Mouse (Mus musculus) mouse embryonic stem cell (cell line): ENCODE results near the gene Ccdc24.

Source experiments
- in situ Hi-C, 2 experiments: fragments of 300-500 bp; cut with MboI; formaldehyde crosslinking; loops; 1 replicate in 1 of 2; 3 replicates in 1 of 2; pipeline ENCODE4 v1.14.3; 2019 to 2020; ENCODE audit warnings: low sequenced_read_pairs in 2 of 2, low pct_unique_long_range_greater_than_20kb in 1 of 2, mixed read lengths in 1 of 2; ENCODE audit not compliant: unreplicated experiment in 1 of 2

Gene Ccdc24

DNA sequence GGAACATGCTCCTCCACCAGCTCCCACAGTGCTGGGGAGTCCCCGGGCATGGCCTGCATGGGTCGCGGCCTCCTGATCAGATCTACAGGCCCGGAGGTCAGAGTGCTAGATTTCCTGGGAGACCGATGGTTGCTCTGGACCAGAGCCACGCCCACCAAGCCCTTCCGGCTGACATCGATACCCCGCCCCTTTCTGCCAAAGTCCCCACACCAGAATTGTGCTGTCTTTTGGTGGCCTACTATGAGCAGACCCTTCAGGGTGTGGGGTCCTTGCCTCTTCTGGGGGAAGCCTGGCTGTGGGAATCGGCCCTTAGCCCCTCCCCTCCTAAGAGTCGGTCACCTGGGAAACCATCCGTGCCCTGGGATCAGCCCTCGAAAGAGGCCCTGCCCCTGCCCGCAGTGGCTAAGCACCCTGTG, at the start of gene Ccdc24:
Gene Ccdc24, minus strand, starts transcription at position 87 of the 416 bp plus-strand sequence.
- in situ Hi-C loops = no loop called here

DNA sequence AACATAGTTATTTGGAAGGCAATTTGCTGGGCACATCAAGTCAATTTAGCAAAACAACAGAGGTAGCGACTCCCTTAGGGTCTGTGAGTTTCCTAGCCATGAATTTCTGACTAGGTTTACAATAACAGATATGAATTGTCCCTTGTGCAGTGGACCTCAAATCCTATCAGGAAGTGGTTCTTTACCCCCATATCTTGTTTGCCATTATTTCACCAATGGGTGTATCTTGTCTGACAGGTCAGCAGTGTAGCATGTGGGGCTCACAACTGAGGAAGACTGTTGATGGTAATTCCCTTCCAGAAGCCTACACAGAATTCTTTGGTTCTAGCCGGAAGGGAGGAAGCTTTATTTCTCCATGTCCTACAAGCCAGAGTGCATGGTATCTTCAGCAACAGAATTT, 49.0 kb upstream of the Ccdc24 start:
- in situ Hi-C loops = no loop called here

DNA sequence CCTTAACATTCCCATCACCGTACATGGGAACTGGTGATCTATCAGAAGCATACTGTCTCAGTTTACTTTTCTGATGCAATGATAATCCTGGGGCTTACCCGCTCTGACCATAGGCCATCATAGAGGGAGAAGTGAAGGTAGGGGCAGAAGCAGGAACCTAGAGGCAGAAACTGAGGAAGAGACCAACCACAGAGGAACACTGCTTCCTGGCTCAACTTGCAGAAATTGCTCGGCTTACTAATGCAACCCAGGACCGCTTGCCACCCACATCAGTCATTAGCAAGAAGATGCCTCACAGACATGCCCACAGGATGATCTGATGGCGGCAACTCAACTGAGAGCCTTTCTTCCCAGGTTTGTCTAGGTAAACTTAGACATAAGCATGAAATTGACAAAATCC, 46.4 kb upstream of the Ccdc24 start:
- in situ Hi-C loops = no loop called here

DNA sequence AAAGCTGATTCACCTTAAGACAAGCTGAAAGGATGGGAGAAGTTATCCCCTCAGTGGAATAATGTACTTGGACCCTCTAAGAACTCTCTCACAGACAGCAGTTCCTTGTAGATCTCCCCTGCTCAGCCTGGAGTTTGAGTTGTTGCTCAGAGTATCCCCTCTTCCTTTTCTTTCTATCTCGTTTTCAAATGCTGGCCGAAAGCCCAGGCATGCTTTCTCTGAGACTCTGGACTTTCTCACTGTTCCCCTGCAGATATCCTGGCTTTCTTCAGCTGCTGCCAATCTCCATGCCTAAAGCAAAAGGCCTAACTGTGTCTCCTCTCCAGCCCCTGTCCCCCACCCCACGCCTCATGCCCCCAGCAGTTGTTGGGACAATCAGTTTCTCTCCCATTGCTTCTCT, 45.9 kb upstream of the Ccdc24 start:
- in situ Hi-C loops = no loop called here

DNA sequence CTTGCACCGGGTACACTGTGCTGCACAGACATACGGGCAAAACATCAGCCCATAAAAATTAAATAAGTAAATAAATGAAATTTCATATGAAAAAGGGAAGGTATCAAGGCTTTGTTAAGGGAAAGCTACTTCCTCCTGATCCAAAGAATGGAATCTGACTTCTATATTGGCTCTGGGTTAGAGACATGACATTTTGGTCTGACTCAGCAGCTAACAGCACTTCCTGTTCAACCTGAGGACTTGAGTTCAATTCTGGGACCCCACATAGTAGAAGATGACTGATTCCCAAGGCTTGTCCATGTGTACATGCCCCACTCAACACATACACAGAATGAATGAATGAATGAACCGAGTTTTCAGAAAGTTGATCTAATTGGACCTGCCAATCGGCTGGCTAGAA, 45.5 kb upstream of the Ccdc24 start:
- in situ Hi-C loops = no loop called here

DNA sequence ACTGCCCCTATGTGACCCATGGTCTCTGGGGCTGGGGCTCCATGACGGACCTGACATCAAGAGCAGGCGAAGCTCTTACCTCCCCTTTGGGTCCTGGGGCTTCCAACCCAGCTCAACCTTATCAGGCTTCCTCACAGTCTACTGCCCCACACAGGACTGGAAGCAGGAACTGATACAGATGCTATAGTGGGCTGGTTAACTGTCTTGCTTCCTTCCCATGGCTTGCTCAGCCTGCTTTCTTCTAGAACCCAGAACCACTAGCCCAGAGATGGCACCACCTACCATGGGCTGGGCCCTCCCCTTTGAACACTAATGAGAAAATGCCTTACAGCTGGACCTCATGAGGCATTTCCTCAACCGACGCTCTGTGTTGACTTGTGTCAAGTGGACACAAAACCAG, 45.0 kb upstream of the Ccdc24 start:
- in situ Hi-C loops = no loop called here

DNA sequence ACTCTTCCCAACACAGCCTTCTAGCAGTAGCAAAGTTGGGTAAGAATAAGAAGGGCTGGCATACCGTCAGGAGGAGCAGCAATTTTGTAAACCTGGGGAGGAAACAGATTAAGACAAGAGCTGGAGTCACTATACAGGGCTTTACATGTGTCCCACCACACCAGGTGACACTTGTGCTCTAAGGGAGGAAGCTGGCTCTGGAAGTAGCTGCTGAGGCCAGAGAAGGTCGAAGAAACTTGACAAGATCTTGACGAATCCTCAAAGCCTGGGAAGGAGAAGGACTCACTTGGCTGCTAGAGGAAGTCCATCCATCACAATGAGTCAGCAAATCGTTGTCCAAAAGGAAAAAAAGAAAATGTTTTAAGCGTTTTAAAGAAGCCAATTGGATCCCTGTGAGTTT, 44.0 kb upstream of the Ccdc24 start:
- in situ Hi-C loops = no loop called here

DNA sequence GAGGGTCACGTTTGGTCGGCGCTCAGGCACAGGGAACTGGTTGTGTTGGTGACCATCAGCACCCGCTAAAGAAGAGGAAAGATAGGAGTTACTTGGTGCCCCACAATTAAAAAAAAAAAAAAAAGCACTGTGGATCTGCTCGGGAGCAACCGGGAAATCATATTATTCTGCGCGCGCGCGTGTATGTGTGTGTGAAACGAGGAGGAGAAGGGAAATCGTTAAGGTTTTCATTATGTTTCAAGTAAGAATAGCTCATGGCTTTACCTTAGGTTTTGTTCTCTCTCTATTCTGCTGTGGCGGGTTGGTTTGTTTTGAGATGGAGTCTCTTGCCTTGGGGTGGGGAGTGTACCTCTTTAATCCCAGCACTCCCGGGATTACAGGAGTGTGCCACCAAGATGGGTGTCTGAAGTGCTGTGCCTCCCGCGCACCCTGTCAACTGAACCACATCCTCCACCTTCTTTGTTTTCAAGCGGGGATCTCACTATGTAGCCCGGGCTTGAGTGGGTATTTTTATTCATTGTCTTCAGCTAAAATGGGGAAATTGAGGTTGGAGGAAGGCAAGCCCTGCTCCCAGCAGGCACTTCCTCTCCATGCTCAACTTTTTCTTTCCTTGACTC, 43.2 kb upstream of the Ccdc24 start:
- in situ Hi-C loops = no loop called here

DNA sequence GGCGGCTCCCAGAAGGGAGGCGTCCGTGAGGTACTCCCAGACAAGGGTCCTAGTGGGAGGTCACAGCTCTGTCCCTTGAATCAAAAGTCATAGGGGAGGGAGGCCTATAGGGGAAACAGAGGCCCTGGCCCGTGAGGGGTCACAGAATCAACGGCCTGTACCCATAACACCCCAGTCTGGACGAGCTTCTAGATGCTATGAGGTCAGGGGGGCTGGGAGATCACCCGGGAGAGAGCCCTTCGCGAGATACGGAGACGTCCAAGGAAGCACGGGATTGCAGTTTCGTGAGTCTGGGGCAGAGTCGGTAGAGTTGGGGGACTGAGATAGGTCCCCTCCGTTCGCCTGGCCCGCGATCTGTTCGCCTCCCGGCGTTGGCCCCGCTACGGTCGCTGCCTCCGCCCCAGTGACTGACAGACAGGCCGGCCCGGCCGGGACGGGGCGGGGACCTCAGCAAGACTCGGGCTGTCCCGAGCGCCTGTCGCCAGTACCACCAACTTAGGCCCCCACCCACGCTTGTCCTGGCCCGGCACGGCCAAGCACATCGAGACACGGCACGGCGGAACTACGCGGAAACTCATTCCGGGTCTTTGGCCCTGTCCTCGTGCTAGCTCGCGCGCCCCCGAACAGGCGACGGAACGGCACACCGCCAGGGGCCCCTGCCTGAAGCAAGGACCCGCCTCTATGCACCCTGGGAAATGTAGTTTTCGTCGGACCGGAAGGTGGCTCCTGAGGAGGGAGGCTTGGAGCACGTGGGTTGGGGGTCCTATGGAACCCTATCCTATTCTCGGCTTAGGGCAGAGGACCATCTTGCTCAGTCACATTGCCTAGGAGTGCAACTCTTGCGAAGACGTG, 42.5 kb upstream of the Ccdc24 start, which contains the start of gene Ipo13:
Gene Ipo13, minus strand, starts transcription at position 409 of the 852 bp plus-strand sequence.
- in situ Hi-C loops = no loop called here

DNA sequence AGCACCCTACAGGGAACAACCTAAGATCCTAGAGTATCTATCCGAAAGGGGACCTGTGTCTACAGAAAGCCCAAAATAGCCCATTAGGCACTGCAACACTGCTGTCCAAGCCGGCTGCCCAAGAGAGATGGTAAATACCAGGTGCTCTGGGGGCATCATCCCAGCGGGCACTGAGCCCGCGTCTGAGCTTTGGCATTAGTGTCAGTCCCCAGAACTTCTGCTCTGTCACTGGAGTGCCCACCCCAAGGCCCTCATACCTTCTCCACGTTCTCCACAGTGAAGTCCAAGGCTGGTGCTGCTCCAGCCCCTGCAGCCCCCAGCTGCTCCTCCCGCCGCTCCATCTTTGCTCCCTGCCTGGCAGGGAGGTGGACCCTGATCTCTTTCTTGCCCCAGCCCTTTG, 41.7 kb upstream of the Ccdc24 start:
- in situ Hi-C loops = no loop called here

DNA sequence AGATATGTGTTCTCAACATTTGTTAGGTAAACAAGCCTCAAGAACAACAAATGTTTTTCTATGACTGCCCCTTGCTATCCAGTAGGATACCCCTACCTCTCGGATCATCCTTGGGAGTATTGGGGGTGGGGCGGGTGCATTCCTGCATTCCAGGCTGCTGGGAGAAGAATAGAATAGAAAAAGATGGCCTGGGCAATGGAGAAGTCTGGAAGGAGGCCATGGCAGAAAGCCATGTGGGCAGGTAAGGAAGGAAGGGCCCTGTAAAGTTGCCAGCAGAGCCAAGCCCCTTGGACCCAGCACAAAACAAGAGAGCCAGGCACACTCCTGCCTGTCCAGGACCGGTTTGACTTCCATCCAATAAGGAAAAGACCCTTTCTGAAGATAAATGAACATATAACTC, 41.1 kb upstream of the Ccdc24 start:
- in situ Hi-C loops = no loop called here

DNA sequence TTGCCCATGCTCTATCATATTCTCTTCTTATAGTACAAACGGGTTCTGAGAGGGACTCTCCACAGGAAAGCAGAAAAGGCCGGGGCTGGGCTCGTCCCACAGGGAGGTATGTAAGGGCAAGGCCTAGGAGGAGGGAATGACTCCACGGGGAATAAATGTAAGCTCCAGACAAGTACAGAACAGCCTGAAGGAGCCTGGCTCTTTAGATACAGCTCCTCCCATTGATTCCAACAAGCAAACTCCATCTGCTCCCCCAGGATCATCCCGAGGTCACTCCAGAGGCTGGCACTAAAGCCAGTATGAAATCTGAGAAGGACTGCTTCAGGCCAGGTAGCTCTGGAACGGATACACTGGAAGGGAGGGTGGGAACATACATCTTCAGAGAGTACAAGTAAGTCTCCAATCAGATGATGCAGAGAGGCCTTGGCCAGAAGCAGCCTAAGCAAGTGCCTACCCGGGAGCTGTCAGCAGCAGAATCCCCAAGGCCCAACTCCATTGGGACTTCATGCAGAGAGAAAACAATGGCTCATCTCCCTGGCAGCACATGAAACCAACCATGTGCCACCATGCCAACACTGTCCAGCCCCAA, 40.4 kb upstream of the Ccdc24 start:
- in situ Hi-C loops = no loop called here

DNA sequence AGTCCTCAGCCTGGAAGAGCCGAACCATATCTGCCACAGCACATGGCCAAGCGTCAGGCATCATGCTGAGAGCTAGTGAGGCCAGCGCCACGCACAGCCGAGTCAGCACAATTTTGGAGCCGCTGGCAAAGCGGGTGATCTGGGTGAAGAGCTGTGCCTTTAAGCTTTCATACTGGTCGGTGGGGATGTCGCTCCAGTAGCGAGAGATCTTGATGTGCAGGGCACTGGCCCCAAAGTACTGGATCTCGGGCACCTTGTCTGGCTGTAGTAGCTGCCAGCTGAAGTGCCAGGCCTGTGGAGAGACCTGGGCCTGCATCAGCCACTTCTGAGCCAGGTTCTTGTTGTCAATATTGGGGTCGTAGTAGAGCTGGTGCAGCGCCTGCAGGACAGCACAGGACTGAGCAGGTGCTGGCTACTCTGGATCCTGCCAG, 39.8 kb upstream of the Ccdc24 start:
- in situ Hi-C loops = no loop called here

DNA sequence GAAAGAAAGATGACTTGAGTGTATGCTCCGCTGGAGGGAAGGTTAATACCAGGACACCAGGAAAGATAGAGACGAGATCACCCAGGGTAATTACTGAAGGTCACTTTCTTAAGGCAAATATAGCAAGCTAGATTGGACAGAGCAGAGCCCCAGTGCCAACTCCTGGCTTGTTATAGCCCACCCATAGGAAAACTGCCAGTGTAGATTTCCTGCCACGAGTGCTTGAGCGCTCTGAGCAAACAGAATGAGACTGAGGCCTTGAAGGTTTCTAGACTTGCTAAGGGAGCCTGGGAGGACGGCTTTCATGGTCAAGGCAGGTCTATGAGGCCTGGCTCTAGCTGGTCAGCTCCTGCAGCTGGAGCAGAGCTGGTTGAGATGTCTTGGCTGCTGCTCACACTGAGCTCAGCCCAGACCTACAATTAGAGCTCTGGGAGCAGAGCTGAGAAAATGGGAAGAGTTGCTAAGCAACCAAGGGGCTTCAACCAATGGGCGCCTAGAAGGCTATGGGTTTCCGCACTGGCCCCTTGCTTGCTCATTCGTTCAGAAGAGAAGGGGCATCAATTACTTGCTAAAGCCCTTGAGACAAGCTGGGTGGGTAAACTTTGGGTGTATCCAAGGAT, 36.6 kb upstream of the Ccdc24 start:
- in situ Hi-C loops = no loop called here

DNA sequence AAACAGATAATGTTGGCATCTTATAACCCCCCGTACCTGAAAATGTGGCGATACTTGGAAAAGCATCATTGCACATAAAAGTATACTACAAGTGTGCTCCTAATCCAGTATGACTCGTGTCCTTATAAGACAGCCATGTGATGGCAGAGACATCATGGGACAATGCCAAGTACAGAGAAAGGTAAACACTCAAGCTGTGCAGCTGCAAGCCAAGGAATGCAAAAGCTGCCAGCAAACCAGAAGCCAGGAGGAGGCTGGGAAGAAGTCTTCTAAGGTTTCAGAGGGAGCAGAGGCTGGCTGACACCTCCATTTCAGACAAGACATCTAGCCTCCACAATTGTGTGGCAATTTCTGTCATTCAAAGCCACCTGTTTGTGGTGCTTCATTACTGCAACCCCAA, 33.8 kb upstream of the Ccdc24 start:
- in situ Hi-C loops = no loop called here

DNA sequence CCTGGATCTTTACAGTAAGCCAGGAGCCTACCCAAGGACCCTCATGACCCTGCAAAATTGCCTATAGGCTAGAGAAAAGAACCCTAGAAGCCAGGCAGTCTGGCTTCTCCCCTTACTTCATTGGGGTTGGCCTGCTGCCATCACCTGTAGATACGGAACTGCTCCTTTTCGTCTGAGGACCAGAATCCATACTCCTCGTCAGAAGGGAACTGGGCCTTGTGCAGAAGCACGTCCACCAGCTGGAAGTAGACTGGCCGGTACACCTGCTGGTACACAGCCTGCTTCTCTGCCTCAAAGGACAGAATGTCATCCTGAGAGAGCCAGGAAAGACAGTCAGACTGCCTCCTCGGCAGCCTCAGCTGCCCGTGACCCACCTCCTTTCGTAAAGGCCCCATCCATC, 32.4 kb upstream of the Ccdc24 start:
- in situ Hi-C loops = no loop called here

DNA sequence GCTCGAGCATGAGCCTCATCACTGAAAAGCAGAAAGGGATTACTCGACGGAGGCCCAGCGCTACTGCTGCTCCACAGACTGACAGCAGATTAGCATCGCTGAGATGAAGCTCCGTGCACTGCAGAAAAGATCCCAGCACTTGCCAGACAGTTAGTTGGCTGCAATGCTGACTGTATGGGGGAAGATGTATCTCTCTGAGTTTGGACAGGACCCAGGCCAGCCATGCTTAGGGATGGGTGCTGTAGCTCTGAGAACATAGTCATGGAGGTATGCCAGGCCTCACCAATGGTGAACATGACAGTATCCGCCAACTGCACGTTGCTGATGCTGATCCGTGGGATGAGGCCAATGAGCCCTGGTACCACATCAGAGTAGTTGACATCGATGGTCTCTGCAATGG, 31.7 kb upstream of the Ccdc24 start:
- in situ Hi-C loops = no loop called here

DNA sequence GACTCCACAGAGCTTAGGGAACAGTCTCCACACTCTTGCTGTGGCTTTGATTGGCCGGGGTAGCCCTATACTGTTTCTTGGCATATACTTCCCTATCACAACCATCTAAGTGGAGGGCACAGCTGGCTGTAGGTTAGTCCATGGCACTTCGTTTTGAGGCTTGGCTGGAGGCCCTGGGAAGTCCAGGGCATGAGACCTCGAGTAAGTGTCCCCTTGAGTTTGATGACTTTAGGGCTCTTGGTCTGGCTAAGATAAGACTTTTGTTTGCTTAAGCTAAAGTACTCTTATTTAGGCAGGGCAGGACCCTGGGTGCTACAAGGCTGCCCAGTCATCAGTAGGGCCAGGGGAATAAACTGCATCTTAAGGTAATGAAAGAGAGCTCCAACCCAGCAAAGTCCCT, 25.8 kb upstream of the Ccdc24 start:
- in situ Hi-C loops = no loop called here

DNA sequence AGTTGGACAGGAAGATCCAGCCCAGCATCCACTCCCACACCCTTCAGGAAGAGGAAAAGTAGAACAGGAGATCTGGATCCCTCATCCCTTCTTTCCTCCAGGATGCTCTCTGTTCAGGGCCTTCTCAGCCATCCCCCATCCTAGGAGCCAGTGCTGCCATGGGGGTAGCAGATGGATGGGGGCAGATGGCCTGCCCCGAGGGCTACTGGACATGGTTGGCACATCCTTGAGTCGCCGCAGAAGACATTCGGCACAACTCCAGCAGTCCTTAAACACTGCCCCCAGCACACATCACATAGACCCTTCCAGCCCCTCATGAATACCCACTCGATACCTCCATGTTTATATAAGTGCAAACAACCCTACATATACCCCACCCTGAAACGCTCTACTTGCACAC, 23.7 kb upstream of the Ccdc24 start:
- in situ Hi-C loops = no loop called here
